Mouse (Mus musculus) cerebellum, adult 9-11 months (tissue): ENCODE measurements around the gene Tdrd3.

Source experiments
- DNase-seq: peaks from one replicate; pipeline ENCODE4 v3.0.0; 2022

Tdrd3 gene

GRCm38 (mm10) chr14:87567626-87568446 is 151.4 kb downstream of the Tdrd3 start:
- peak; percentile 8 for DNase-seq

GRCm38 (mm10) chr14:87568447-87568908 is 152.0 kb downstream of the Tdrd3 start:
- DNase-seq: peak; percentile 16

GRCm38 (mm10) chr14:87569471-87569870 is 153.0 kb downstream of the Tdrd3 start:
- no peak for DNase-seq

- DNase-seq: no peak
Measured at GRCm38 (mm10) chr14:87572453-87572852, 156.0 kb downstream of the Tdrd3 start.

GRCm38 (mm10) chr14:87582610-87583009 is 166.2 kb downstream of the Tdrd3 start:
- DNase-seq: no peak
